Mouse (Mus musculus): ENCODE measurements around the gene Prkce. TPM values are rescaled to one million over a fixed set of nuclear protein-coding genes. Genes with fewer than 3 reads are reported as not detected.

Prkce gene
- total and polyA plus RNA-seq, 2 experiments from 2014 or later = 8.1 to 12.6 TPM

- no peaks in the 10 kb centered on the region for H3K36me3 ChIP-seq (replicated peaks; ENCODE audit: control insufficient read depth, insufficient read depth, low read length)
- H3K4me2 ChIP-seq (ENCODE audit: low read depth, low read length) = peak overlapping the region; percentile 52
- H3K9ac ChIP-seq (replicated peaks; ENCODE audit: low read depth, low read length) = no peak overlapping the region
- no peak overlapping the region for H3K4me3 ChIP-seq (ENCODE audit: low read depth, low read length)
- DNase-seq (ENCODE audit: low spot score) (peak; percentile 61), ATAC-seq (ENCODE audit: insufficient read depth, low read depth) (peak; percentile 42; the same call in 1 of the 2 replicates)
- no peaks in the 10 kb centered on the region for H3K9me3 ChIP-seq (replicated peaks; ENCODE audit: control insufficient read depth, low read length)
- H3K4me1 ChIP-seq (ENCODE audit: control insufficient read depth, insufficient read depth) = peaks cover 39% of the 10 kb centered on the region
- H3K27me3 ChIP-seq (ENCODE audit: control insufficient read depth, insufficient read depth, low read length) = no peaks in the 10 kb centered on the region
- WGBS = 41% methylated on average over 3 of the region's 3 CpGs
- TF ChIP-seq CTCF (IDR thresholded peaks at IDR 0.05; ENCODE audit: low read depth) = no peak
- TF ChIP-seq EP300 (IDR thresholded peaks at IDR 0.05; ENCODE audit: low read depth) = no peak
- peak overlapping the region; percentile 61; the same call in 1 of the 2 replicates for H3K27ac ChIP-seq (ENCODE audit: low read depth)
Observed at GRCm38 (mm10) chr17:86350236-86350635, 182.7 kb downstream of the Prkce start.

GRCm38 (mm10) chr17:86350791-86351261 lies 183.2 kb downstream of the Prkce start:
- 0 out of 2 replicates have a peak overlapping the region, but pooled peaks have one; percentile 11 for H3K9ac ChIP-seq (replicated peaks; ENCODE audit: low read depth, low read length)
- H3K36me3 ChIP-seq (replicated peaks; ENCODE audit: control insufficient read depth, insufficient read depth, low read length) = no peaks in the 10 kb centered on the region
- H3K9me3 ChIP-seq (replicated peaks; ENCODE audit: control insufficient read depth, low read length) = no peaks in the 10 kb centered on the region
- WGBS = 17% methylated on average over 12 of the region's 12 CpGs
- H3K27me3 ChIP-seq (ENCODE audit: control insufficient read depth, insufficient read depth, low read length) = no peaks in the 10 kb centered on the region
- ATAC-seq (ENCODE audit: insufficient read depth, low read depth) (peak; percentile 63), DNase-seq (ENCODE audit: low spot score) (peak; percentile 54)
- peaks cover 39% of the 10 kb centered on the region for H3K4me1 ChIP-seq (ENCODE audit: control insufficient read depth, insufficient read depth)
- TF ChIP-seq EP300 (IDR thresholded peaks at IDR 0.05; ENCODE audit: low read depth) (no peak), CTCF (IDR thresholded peaks at IDR 0.05; ENCODE audit: low read depth) (no peak)
- peak overlapping the region; percentile 52 for H3K4me2 ChIP-seq (ENCODE audit: low read depth, low read length)
- H3K4me3 ChIP-seq (ENCODE audit: low read depth, low read length) = peak overlapping the region; percentile 12
- peak overlapping the region; percentile 61 for H3K27ac ChIP-seq (ENCODE audit: low read depth)

GRCm38 (mm10) chr17:86351282-86351681 lies 183.7 kb downstream of the Prkce start:
- DNase-seq (ENCODE audit: low spot score) = no peak
- H3K9me3 ChIP-seq (replicated peaks; ENCODE audit: control insufficient read depth, low read length) = no peaks in the 10 kb centered on the region
- peak overlapping the region; percentile 12; the same call in 1 of the 2 replicates for H3K4me3 ChIP-seq (ENCODE audit: low read depth, low read length)
- peak overlapping the region; percentile 61 for H3K27ac ChIP-seq (ENCODE audit: low read depth)
- 0 out of 2 replicates have a peak overlapping the region, but pooled peaks have one; percentile 11 for H3K9ac ChIP-seq (replicated peaks; ENCODE audit: low read depth, low read length)
- 54% methylated on average over 4 of the region's 4 CpGs for WGBS
- H3K27me3 ChIP-seq (ENCODE audit: control insufficient read depth, insufficient read depth, low read length) = no peaks in the 10 kb centered on the region
- no peaks in the 10 kb centered on the region for H3K36me3 ChIP-seq (replicated peaks; ENCODE audit: control insufficient read depth, insufficient read depth, low read length)
- H3K4me2 ChIP-seq (ENCODE audit: low read depth, low read length) = peak overlapping the region; percentile 52
- TF ChIP-seq EP300 (IDR thresholded peaks at IDR 0.05; ENCODE audit: low read depth) = no peak
- no peak for TF ChIP-seq CTCF (IDR thresholded peaks at IDR 0.05; ENCODE audit: low read depth)
- ATAC-seq (ENCODE audit: insufficient read depth, low read depth) = no peak
- H3K4me1 ChIP-seq (ENCODE audit: control insufficient read depth, insufficient read depth) = peaks cover 39% of the 10 kb centered on the region

- Histone ChIP-seq H3K9ac (replicated peaks; ENCODE audit: low read depth, low read length) (no peak overlapping the region), H3K4me1 (ENCODE audit: control insufficient read depth, insufficient read depth) (peaks cover 39% of the 10 kb centered on the region), H3K9me3 (replicated peaks; ENCODE audit: control insufficient read depth, low read length) (no peaks in the 10 kb centered on the region), H3K36me3 (replicated peaks; ENCODE audit: control insufficient read depth, insufficient read depth, low read length) (no peaks in the 10 kb centered on the region), H3K27ac (ENCODE audit: low read depth) (no peak overlapping the region), H3K4me2 (ENCODE audit: low read depth, low read length) (no peak overlapping the region), H3K27me3 (ENCODE audit: control insufficient read depth, insufficient read depth, low read length) (no peaks in the 10 kb centered on the region), H3K4me3 (ENCODE audit: low read depth, low read length) (no peak overlapping the region)
- TF ChIP-seq CTCF (IDR thresholded peaks at IDR 0.05; ENCODE audit: low read depth) (no peak), EP300 (IDR thresholded peaks at IDR 0.05; ENCODE audit: low read depth) (no peak)
- 85% methylated on average over 12 of the region's 12 CpGs for WGBS
- DNase-seq (ENCODE audit: low spot score) = no peak
- no peak for ATAC-seq (ENCODE audit: insufficient read depth, low read depth)
Observed at GRCm38 (mm10) chr17:86352247-86353037, 184.9 kb downstream of the Prkce start.

GRCm38 (mm10) chr17:86353679-86354078 lies 186.1 kb downstream of the Prkce start:
- DNase-seq (ENCODE audit: low spot score) (no peak), ATAC-seq (ENCODE audit: insufficient read depth, low read depth) (no peak)
- TF ChIP-seq CTCF (IDR thresholded peaks at IDR 0.05; ENCODE audit: low read depth) (no peak), EP300 (IDR thresholded peaks at IDR 0.05; ENCODE audit: low read depth) (no peak)
- no peak overlapping the region for H3K27ac ChIP-seq (ENCODE audit: low read depth)
- no peak overlapping the region for H3K9ac ChIP-seq (replicated peaks; ENCODE audit: low read depth, low read length)
- no peaks in the 10 kb centered on the region for H3K27me3 ChIP-seq (ENCODE audit: control insufficient read depth, insufficient read depth, low read length)
- no peaks in the 10 kb centered on the region for H3K36me3 ChIP-seq (replicated peaks; ENCODE audit: control insufficient read depth, insufficient read depth, low read length)
- no peak overlapping the region for H3K4me3 ChIP-seq (ENCODE audit: low read depth, low read length)
- WGBS = 46% methylated on average over 4 of the region's 4 CpGs
- H3K9me3 ChIP-seq (replicated peaks; ENCODE audit: control insufficient read depth, low read length) = no peaks in the 10 kb centered on the region
- peaks cover 49% of the 10 kb centered on the region for H3K4me1 ChIP-seq (ENCODE audit: control insufficient read depth, insufficient read depth)
- no peak overlapping the region for H3K4me2 ChIP-seq (ENCODE audit: low read depth, low read length)
